Mouse (Mus musculus) liver, embryonic 14.5 days (tissue): Measurements from ENCODE around the gene Slc51b. TPM values are rescaled to one million over a fixed set of nuclear protein-coding genes. Genes with fewer than 3 reads are reported as not detected.

Experiments
- ATAC-seq: fragments of 200-750 bp; cut with Nextera tagmentation; 2 replicates; pipeline ENCODE4 v1.8.0; 2017; ENCODE audit warnings: moderate number of reproducible peaks, mild to moderate bottlenecking, moderate library complexity; ENCODE audit not compliant: insufficient read depth
- DNase-seq, 3 experiments: peaks; one replicate each; pipeline ENCODE4 v3.0.0-alpha.2; 2012 to 2013; ENCODE audit warnings: low read depth in 3 of 3, low spot score in 3 of 3
- H3K27ac ChIP-seq: fragments of 300-500 bp; sonication (generic); 2 replicates; pipeline ENCODE4 v1.5.1; 2014; ENCODE audit warnings: moderate library complexity, mild to moderate bottlenecking, control low read depth, inconsistent platforms
- H3K27me3 ChIP-seq: fragments of 300-500 bp; sonication (generic); 2 replicates; pipeline ENCODE4 v1.6.1; 2014; ENCODE audit warnings: mild to moderate bottlenecking, low read length, moderate library complexity; ENCODE audit not compliant: control insufficient read depth, insufficient read depth
- H3K36me3 ChIP-seq: fragments of 300-500 bp; sonication (generic); replicated peaks from 2 replicates; pipeline ENCODE4 v1.6.1; 2014; ENCODE audit warnings: low read depth; ENCODE audit not compliant: control insufficient read depth, insufficient read depth
- H3K4me1 ChIP-seq, 2 experiments: fragments of 200-500 bp in 1 of 2; fragments of 300-500 bp in 1 of 2; sonication (generic) in 1 of 2; replicated peaks; 2 replicates each; pipeline ENCODE4 v1.6.1; 2012 to 2014; ENCODE audit warnings: antibody characterized with exemption in 1 of 2, inconsistent platforms in 1 of 2, low read length in 1 of 2; ENCODE audit not compliant: control insufficient read depth in 2 of 2, insufficient read depth in 2 of 2
- H3K4me2 ChIP-seq: fragments of 300-500 bp; sonication (generic); 2 replicates; pipeline ENCODE4 v1.6.1; 2014; ENCODE audit warnings: low read depth, mild to moderate bottlenecking, control low read depth, moderate library complexity
- H3K4me3 ChIP-seq, 2 experiments: fragments of 200-500 bp in 1 of 2; fragments of 300-500 bp in 1 of 2; sonication (generic) in 1 of 2; 2 replicates each; pipeline ENCODE4 v1.5.1; 2012 to 2014; ENCODE audit warnings: low read depth in 2 of 2, low read length in 2 of 2, mild to moderate bottlenecking in 2 of 2, control low read depth in 1 of 2, inconsistent platforms in 1 of 2, moderate library complexity in 1 of 2; ENCODE audit not compliant: insufficient read depth in 1 of 2
- H3K9ac ChIP-seq: fragments of 300-500 bp; sonication (generic); replicated peaks from 2 replicates; pipeline ENCODE4 v1.6.1; 2014; ENCODE audit warnings: mild to moderate bottlenecking, control low read depth, moderate library complexity
- H3K9me3 ChIP-seq: fragments of 300-500 bp; sonication (generic); 2 replicates; pipeline ENCODE4 v1.6.1; 2016; ENCODE audit warnings: low read length, mixed read lengths; ENCODE audit not compliant: control insufficient read depth
- CTCF ChIP-seq: IDR thresholded peaks from 2 replicates; pipeline ENCODE4 v1.5.1; 2016; ENCODE audit warnings: antibody characterized with exemption, low read depth, control low read depth
- EP300 ChIP-seq: IDR thresholded peaks from 2 replicates; pipeline ENCODE4 v1.6.1; 2016; ENCODE audit warnings: antibody characterized with exemption, low read depth
- WGBS: fragments of 180-500 bp; shearing (Covaris S2); extraction: QIAGEN DNeasy Blood & Tissue Kit; methylation state at CpG from one replicate; pipeline ENCODE4 v1.1.7; 2014; ENCODE audit not compliant: insufficient replicate concordance; 5-methylcytosine and 5-hydroxymethylcytosine counted together
- polyA plus RNA-seq, 2 experiments: library from polyadenylated mRNA; depleted of rRNA in 1 of 2; stranded (reverse) in 1 of 2; unstranded in 1 of 2; fragments of >200 nt; fragmentation: Nextera tagmentation in 1 of 2; extraction: Ambion mirVana in 1 of 2; gene quantifications; 2 replicates each; pipeline versions ENCODE4 v1.2.1 to v1.2.3; 2012 to 2014

Slc51b gene
- polyA plus RNA-seq, 2 experiments: 0.04 TPM; not detected in 1

DNA sequence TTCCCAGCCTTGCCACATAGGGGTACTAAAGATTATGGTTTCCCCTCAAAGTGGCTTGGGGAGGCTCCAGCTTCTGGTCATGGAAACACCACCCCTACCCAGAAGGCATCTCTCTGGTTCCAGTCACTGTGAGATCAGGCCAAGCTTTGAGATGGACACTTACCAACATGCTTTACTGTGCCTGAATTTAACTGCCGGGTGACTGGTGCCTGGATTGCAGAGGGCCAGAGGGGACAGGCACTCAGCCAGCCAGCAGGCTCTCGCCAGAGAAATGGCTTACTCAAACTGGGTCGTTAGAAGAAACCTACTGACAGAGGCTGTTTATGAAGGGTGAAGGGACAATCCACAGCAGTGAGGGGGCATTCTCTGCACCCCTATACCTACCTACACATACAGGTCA, 38.5 kb downstream of the Slc51b start:
- Histone ChIP-seq H3K36me3 (no peaks in the 10 kb centered on the region), H3K4me3 (no peak overlapping the region), H3K27me3 (no peaks in the 10 kb centered on the region), H3K9ac (no peak overlapping the region), H3K9me3 (no peaks in the 10 kb centered on the region), H3K27ac (no peak overlapping the region), H3K4me1 (no peaks in the 10 kb centered on the region), H3K4me2 (no peak overlapping the region)
- DNase-seq: no peak
- 39% methylated on average over 3 of the region's 3 CpGs for WGBS
- no peak for ATAC-seq
- TF ChIP-seq EP300: no peak
- no peak for TF ChIP-seq CTCF

DNA sequence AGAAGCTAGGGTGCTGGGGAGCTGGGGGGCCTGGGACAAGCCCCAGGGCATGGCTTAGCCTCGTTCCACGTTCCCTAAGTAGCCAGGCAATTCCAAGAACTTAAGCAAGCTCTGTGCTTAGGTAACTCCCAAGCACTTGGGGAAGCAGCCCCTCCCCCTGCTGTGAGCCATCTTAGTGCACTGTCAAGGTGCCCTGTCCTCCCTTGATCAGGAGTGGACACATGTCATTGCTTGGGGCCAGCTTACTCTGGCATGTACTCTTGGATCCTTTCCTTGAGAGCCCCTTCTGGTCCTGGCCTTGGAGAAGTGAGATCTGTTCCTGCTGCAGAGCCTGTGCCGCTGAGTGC, 40.0 kb downstream of the Slc51b start:
- ATAC-seq: no peak
- no peak overlapping the region for H3K27ac ChIP-seq
- H3K4me3 ChIP-seq: no peak overlapping the region
- WGBS: 50% methylated on average over 3 of the region's 3 CpGs
- H3K36me3 ChIP-seq: no peaks in the 10 kb centered on the region
- H3K4me1 ChIP-seq: no peaks in the 10 kb centered on the region
- no peak overlapping the region for H3K4me2 ChIP-seq
- no peaks in the 10 kb centered on the region for H3K27me3 ChIP-seq
- H3K9me3 ChIP-seq: no peaks in the 10 kb centered on the region
- H3K9ac ChIP-seq: no peak overlapping the region
- DNase-seq: no peak
- TF ChIP-seq EP300: no peak

DNA sequence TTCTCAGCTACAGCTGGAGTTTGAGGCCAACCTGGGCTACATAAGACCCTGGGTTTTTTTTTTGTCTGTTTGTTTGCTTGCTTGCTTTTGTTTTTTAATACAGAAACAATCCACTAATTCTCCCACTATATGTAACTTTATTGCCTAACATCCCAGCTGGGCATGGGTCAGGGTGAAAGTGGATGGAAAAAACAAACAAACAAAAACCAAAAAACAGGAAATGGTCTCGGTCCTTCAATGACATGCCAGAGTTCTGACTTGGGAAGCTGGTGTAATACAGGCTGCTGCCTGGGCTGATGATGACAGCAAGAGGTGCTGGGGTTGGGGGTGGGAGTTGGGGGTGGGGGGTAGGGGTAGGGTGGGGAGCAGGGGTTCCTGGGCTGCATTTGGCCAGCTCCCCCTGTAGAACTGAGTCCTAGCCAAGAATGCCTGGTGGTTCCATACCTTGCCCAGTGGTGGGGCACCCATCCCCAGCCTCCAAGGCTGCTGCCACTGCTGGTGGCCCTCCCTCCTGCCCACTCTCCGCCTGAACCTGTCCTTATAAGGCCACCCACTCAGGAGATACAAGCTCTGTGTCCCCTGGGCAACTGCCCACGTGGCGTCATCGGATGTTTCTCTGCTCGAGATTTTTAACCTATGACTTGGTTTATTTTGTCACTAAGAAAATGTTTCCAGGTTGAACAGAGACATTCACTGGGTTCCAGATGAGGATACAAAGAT, 40.6 kb downstream of the Slc51b start:
- Histone ChIP-seq H3K36me3 (no peaks in the 10 kb centered on the region), H3K9ac (no peak overlapping the region), H3K4me1 (no peaks in the 10 kb centered on the region), H3K27me3 (no peaks in the 10 kb centered on the region), H3K9me3 (no peaks in the 10 kb centered on the region), H3K4me3 (no peak overlapping the region), H3K27ac (no peak overlapping the region), H3K4me2 (no peak overlapping the region)
- no peak for TF ChIP-seq EP300
- no peak for TF ChIP-seq CTCF
- ATAC-seq: no peak
- WGBS: 51% methylated on average over 6 of the region's 6 CpGs
- no peak for DNase-seq

DNA sequence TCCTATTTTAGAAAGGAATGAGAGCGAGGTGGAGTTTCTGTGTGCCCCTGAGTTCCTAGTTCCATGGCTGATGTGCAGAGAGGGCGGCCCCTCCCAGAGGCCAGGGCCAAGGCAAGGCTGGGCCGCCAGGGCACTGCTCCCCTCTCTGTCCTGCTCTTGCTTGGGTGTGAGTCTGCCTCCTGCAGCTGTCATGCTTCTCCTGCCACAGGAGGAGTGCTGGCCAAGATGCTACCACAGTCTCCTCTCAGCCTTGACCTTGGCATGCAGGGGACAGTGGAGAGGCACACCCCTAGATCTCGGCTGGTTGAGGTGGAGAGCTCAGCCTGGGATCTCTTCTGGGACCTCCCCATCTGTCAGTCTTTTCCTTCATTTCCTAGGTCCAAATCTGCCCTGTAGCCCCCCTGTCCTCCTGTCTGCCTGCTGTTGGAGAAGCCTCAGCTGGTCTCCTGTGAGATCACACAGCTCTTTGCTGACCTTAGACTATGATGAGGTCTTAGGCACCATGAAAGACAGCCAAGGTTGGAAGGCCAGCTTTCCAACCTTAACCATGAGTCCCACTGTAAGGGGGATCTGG, 41.7 kb downstream of the Slc51b start:
- Histone ChIP-seq H3K9me3 (no peaks in the 10 kb centered on the region), H3K36me3 (no peaks in the 10 kb centered on the region), H3K9ac (no peak overlapping the region), H3K4me2 (no peak overlapping the region), H3K4me3 (no peak overlapping the region), H3K4me1 (no peaks in the 10 kb centered on the region), H3K27ac (no peak overlapping the region), H3K27me3 (no peaks in the 10 kb centered on the region)
- DNase-seq (no peak), ATAC-seq (no peak)
- TF ChIP-seq EP300 (no peak), CTCF (no peak)
- WGBS: 64% methylated on average over 4 of the region's 4 CpGs

DNA sequence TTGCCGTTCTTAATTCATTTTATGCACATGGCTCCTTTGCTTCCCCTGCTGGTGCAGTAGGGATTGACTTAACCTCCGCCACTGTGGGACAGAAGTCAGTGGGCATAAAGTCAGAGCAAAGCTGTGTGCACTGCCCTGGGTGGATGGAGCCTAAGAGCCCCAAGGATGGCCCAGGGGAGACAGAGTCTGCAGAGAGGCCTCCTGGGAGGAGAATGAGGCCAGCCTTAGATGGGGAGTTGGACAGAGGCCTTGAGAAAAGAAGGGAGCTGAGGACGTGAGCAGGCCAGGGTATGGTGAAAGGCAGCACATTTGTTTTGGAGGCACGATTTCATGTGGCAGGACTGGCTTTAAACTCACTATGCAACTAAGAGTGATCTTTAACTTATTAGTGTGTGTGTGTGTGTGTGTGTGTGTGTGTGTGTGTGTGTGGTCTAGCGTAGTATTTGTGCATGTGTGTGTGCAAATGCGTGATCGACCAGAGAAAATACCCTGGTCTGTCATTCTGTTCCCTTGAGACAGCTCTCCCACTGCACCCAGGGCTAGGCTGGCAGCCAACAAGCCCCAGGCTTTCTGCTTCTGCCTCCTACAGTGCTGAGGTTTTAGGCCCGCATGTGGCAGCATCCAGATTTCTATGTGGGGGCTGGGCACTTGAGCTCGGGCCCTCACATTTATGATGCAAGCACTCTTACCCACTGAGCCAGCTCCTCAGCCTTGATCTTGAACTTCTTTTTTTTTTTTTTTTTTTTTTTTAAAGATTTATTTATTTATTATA, 47.4 kb downstream of the Slc51b start:
- H3K27ac ChIP-seq: no peak overlapping the region
- WGBS: 76% methylated on average over 9 of the region's 9 CpGs
- H3K36me3 ChIP-seq: no peaks in the 10 kb centered on the region
- TF ChIP-seq CTCF (no peak), EP300 (no peak)
- H3K9ac ChIP-seq: no peak overlapping the region
- DNase-seq (no peak), ATAC-seq (no peak)
- H3K9me3 ChIP-seq: no peaks in the 10 kb centered on the region
- no peak overlapping the region for H3K4me2 ChIP-seq
- no peaks in the 10 kb centered on the region for H3K4me1 ChIP-seq
- no peak overlapping the region for H3K4me3 ChIP-seq
- H3K27me3 ChIP-seq: no peaks in the 10 kb centered on the region
